Mouse (Mus musculus) WW6 (cell line): ENCODE results near the gene Tmem274.
A peak's percentile ranks its signal among the peaks of the same experiment; 100 is the strongest.
"Not testable (repeated sequence)": the region's sequence is repeated elsewhere in the genome, so short reads cannot be mapped to it uniquely, and the experiment has no call there.

Experiments
- DNase-seq: peaks from one replicate; pipeline ENCODE4 v3.0.0-alpha.2; 2013; ENCODE audit warnings: low read depth, low spot score

The Tmem274 gene

GRCm38 (mm10) chr4:149477078-149477477, at the start of gene Tmem274:
Gene Tmem274, plus strand, starts transcription at chr4:149477378.
- no peak for DNase-seq

GRCm38 (mm10) chr4:149429592-149429991, 47.6 kb upstream of the Tmem274 start:
- DNase-seq: no peak

GRCm38 (mm10) chr4:149431887-149432286, 45.3 kb upstream of the Tmem274 start:
- not testable (repeated sequence) for DNase-seq

- DNase-seq: no peak
Measured at GRCm38 (mm10) chr4:149440576-149440975, 36.6 kb upstream of the Tmem274 start.

GRCm38 (mm10) chr4:149442436-149442835, 34.7 kb upstream of the Tmem274 start:
- no peak for DNase-seq

- DNase-seq: no peak
Measured at GRCm38 (mm10) chr4:149444465-149444864, 32.7 kb upstream of the Tmem274 start.

- DNase-seq: peak; percentile 73
Measured at GRCm38 (mm10) chr4:149444964-149445701, 32.0 kb upstream of the Tmem274 start.

- peak; percentile 40 for DNase-seq
Measured at GRCm38 (mm10) chr4:149445868-149446267, 31.3 kb upstream of the Tmem274 start.

- DNase-seq: peak; percentile 20
Measured at GRCm38 (mm10) chr4:149446309-149446708, 30.9 kb upstream of the Tmem274 start.

- DNase-seq: no peak
Measured at GRCm38 (mm10) chr4:149450636-149451035, 26.5 kb upstream of the Tmem274 start.

- peak; percentile 46 for DNase-seq
Measured at GRCm38 (mm10) chr4:149453656-149454055, 23.5 kb upstream of the Tmem274 start.

- no peak for DNase-seq
Measured at GRCm38 (mm10) chr4:149454263-149454662, 22.9 kb upstream of the Tmem274 start.

GRCm38 (mm10) chr4:149454879-149455278, 22.3 kb upstream of the Tmem274 start, which contains the start of gene Rbp7:
Gene Rbp7, minus strand, starts transcription at chr4:149454978.
- no peak for DNase-seq

- not testable (repeated sequence) for DNase-seq
Measured at GRCm38 (mm10) chr4:149457163-149457562, 20.0 kb upstream of the Tmem274 start.

GRCm38 (mm10) chr4:149457831-149458430, 19.2 kb upstream of the Tmem274 start:
- no peak for DNase-seq

GRCm38 (mm10) chr4:149458526-149458925, 18.7 kb upstream of the Tmem274 start:
- DNase-seq: no peak

GRCm38 (mm10) chr4:149459425-149459824, 17.8 kb upstream of the Tmem274 start:
- DNase-seq: no peak

- not testable (repeated sequence) for DNase-seq
Measured at GRCm38 (mm10) chr4:149460475-149460874, 16.7 kb upstream of the Tmem274 start.

- no peak for DNase-seq
Measured at GRCm38 (mm10) chr4:149461579-149462304, 15.4 kb upstream of the Tmem274 start.

GRCm38 (mm10) chr4:149462305-149462971, 14.7 kb upstream of the Tmem274 start:
- no peak for DNase-seq

GRCm38 (mm10) chr4:149463435-149463950, 13.7 kb upstream of the Tmem274 start:
- DNase-seq: no peak

- no peak for DNase-seq
Measured at GRCm38 (mm10) chr4:149469557-149469956, 7.6 kb upstream of the Tmem274 start.
